Mouse (Mus musculus) yolk sac, embryonic 10.5 days (tissue): Measurements from ENCODE around the gene Bche.
A peak's percentile ranks its signal among the peaks of the same experiment; 100 is the strongest.

Experiments
- DNase-seq: peaks from one replicate; pipeline ENCODE4 v3.0.0-alpha.2; 2017; ENCODE audit warnings: low spot score

Gene Bche

DNA sequence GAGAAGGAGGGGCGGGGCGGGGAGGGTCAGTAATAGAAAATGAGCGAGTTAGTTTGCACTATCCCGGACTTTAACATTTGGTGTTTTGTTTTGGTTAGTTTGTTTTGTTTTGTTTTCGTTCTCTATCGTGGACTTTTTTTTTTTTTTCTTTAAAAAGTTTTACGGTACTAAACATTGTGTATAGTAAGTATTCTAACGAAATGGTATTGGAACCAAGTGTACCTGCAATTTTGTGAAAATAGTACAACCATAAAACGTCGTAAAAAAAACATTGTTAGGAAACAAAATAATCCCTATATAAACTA lies at the start of gene Bche:
Gene Bche (minus strand): TSS at position 6 of the 305 bp plus-strand sequence.
- DNase-seq = no peak

GRCm38 (mm10) chr3:73741998-73742397 lies 33.8 kb upstream of the Bche start:
- DNase-seq = no peak

DNA sequence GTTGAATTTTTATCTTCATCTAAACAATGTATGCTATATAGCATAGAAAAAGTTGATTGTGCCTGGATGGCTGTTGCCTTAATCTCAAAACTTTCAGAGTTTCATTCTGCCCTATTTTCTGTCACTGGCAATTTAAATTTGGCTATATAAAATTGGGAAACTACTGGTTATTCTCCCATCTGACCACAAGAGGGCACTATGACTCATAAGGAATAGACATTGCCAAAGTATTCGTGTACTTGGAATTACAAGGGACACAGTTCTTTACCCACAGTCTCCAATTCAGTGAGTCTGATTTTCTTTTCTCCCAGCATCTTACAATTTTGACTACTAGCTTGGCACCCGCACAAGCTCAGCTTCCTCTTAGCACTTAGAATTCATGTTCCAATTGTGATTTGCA lies 23.5 kb upstream of the Bche start:
- DNase-seq = no peak

DNA sequence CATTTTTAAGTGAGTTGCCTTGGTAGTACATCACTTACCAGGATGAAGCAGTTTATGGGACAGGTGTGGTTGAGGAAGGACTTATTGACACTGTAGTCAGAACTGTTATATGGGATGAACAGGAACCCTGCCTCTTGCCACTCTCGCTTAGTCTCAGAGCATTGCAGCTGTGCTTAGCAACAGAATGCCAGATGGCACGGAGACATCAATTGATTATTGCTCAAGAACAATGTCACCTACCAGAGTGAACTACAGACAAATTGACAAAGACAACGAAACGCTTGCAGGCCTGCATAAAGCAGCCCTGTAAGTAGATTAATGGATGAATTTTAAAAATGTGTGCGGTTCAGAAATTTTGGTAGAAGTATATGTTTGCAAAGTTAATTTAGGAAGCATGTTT lies 21.3 kb upstream of the Bche start:
- no peak for DNase-seq

DNA sequence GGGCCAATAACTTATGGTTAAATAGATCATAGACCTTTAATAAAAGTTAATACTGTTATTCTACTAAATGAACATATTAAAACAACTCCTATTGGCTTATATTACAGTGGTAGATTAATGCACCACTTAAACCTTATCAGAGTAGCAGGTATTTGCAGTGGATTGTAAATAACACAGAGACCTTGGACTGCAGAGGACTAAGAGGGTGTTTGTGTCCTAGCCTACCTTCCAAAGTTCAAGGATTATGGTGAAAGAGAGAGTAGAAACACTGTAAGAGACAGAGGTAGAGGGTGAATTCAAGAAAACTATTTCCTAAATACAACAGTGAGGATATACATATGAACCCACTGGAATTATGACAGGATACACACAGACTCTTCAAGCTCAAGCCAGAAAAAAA lies 17.5 kb upstream of the Bche start:
- no peak for DNase-seq

DNA sequence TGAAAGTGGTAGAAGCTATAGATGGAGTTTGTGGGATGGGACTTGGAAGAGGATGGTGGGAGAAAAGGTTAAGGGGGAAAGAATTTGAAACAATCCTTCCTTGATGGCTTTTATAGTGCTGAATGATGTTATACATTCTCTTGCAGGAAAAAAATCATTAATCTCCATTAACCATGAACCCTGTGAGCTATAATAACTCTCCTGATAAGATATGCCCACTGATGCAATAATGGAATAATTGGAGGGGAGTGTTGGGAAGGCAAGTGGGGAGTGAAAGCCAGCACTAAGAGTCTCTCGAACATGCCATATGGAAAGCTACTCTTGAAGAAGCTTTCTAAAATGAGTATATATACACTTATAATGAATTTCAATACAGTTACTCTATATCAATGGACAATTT lies 16.7 kb upstream of the Bche start:
- DNase-seq = no peak

- DNase-seq = no peak
Measured at GRCm38 (mm10) chr3:73717610-73718284, 9.5 kb upstream of the Bche start.

DNA sequence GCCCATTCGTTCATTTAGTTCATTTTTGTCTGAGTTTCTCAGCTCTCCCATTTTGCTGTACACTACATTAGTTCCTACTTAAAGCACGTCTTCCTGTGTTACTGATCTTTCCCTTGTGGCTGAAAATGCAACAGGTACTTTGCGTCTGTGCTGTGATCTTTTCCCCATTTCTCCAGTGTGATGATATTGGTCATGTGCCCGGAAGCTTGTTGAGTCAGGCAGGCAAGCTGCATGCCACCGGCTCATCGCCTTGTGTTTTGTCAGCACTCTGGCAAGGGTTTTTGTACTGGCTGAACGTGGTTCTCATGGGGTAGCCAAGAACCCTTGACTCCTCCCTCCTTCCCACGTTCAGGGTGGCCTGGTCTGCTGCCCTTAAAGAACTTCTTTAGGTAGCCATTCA lies 1.7 kb upstream of the Bche start:
- no peak for DNase-seq

GRCm38 (mm10) chr3:73707461-73708409 lies 480 bp downstream of the Bche start:
- DNase-seq = peak; percentile 70

GRCm38 (mm10) chr3:73706544-73706943 lies 1.7 kb downstream of the Bche start:
- DNase-seq = no peak

GRCm38 (mm10) chr3:73698889-73699288 lies 9.3 kb downstream of the Bche start:
- no peak for DNase-seq

GRCm38 (mm10) chr3:73673333-73673732 lies 34.9 kb downstream of the Bche start:
- peak; percentile 7 for DNase-seq

GRCm38 (mm10) chr3:73668172-73668571 lies 40.0 kb downstream of the Bche start:
- DNase-seq = no peak

- DNase-seq = no peak
Measured at GRCm38 (mm10) chr3:73667245-73668131, 40.7 kb downstream of the Bche start.

GRCm38 (mm10) chr3:73650281-73650680 lies 57.9 kb downstream of the Bche start:
- no peak for DNase-seq

- DNase-seq = no peak
Measured at GRCm38 (mm10) chr3:73647064-73647463, 61.2 kb downstream of the Bche start.

GRCm38 (mm10) chr3:73611421-73611820 lies 96.8 kb downstream of the Bche start:
- no peak for DNase-seq

GRCm38 (mm10) chr3:73591757-73592533 lies 116.3 kb downstream of the Bche start:
- no peak for DNase-seq
